Mouse (Mus musculus): ENCODE results near the gene Ebf4. TPM values are rescaled to one million over a fixed set of nuclear protein-coding genes. Genes with fewer than 3 reads are reported as not detected.

The Ebf4 gene
- 1 to 10 TPM; 2.1 to 2.7 TPM for total RNA-seq (2021)
- long read RNA-seq, experiment 1, partial matches to known transcripts: 0 of 4 reads
- long read RNA-seq, experiment 1, other reads (novel, unspliced or antisense): 1 of 4 reads
- long read RNA-seq, experiment 2, partial matches to known transcripts: 0 of 1 reads
- long read RNA-seq, experiment 2, other reads (novel, unspliced or antisense): 1 of 1 reads

DNA sequence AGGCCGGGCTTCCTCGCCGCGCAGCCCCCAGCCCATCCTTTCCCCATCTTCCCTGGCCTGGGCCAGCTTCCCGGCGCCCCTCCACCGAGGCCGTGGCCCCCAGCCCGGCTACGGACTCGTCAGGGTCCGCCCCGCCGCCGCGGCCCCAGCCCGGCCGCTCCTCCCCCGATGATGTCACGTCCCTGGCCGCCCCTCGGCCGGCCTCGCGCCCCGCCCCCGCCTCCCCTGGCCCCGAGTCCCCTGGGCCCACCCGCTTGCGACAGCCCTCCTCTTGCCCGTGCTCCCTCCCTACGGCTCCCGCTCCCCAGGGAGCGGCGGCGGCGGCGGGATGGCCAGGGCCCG, at the start of gene Ebf4:
Ebf4 (plus strand) TSS at position 234 of the 342 bp plus-strand sequence.
- peak in 1 of 2 experiments; percentile 53 for DNase-seq (ENCODE audit: low spot score in 2 of 2)

- DNase-seq (ENCODE audit: low spot score in 2 of 2): no peak
Observed at GRCm38 (mm10) chr2:130246912-130247311, 48.1 kb upstream of the Ebf4 start.

DNA sequence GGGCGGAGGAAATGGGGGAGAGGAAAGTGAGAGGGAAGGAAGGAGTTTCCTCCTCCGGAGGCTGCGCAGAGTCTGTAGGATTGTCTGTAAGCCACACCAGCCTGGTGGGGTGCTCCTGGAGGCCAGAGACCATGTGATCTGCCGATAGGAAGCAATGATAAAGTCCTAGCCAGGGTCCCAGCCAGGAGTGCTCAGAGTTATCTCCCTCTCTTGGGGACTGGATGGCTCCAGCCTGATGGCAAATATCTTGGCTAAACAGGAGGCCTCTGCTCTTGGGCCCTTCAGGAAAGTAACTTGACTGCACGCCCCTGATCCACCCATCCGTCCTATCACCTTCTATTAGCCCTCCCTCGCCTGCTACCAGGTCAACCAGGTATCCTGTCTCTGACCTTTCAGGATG, 46.7 kb upstream of the Ebf4 start:
- no peak for DNase-seq (ENCODE audit: low spot score in 2 of 2)

GRCm38 (mm10) chr2:130256762-130257161, 38.2 kb upstream of the Ebf4 start:
- DNase-seq (ENCODE audit: low spot score in 2 of 2): no peak

DNA sequence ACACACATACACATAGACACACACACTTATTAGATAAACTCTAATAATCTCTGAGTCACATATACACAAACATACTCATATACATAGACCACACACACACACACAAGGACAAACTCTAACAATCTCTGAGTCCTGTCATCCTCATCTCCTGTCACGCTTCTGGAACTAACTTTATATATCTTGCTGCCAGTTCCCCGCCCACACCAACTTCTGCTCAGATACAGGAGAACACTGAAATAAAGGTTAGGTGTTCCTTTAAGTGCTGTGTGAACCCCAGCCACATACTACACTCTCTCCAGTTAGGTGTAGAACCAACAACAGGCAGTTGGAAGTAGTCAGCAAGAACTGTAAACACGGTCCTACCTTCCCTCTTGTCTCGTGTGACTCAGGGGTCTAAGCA, 34.1 kb upstream of the Ebf4 start:
- DNase-seq (ENCODE audit: low spot score in 2 of 2): no peak

DNA sequence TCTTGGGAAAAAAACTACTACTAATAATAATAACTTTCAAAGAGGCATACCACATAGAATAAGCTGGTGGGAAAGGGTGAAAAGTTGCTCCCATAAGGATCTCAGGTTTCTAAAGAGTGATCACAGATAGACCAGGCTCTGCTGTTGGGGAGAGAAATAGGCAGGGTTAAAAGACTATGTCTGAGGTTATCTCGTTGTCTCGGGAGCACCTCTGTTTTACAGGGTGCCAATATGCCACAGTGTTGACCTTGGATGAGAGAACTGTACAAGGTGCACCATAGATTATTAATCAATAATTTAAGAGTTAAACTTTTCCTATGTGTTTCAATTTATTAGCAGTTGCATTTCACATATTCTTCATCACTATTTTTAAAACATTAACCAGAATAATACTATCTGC, 33.1 kb upstream of the Ebf4 start:
- DNase-seq (ENCODE audit: low spot score in 2 of 2): no peak

GRCm38 (mm10) chr2:130262398-130262797, 32.6 kb upstream of the Ebf4 start:
- DNase-seq (ENCODE audit: low spot score in 2 of 2): no peak

- DNase-seq (ENCODE audit: low spot score in 2 of 2): no peak
Observed at GRCm38 (mm10) chr2:130265520-130265919, 29.4 kb upstream of the Ebf4 start.

DNA sequence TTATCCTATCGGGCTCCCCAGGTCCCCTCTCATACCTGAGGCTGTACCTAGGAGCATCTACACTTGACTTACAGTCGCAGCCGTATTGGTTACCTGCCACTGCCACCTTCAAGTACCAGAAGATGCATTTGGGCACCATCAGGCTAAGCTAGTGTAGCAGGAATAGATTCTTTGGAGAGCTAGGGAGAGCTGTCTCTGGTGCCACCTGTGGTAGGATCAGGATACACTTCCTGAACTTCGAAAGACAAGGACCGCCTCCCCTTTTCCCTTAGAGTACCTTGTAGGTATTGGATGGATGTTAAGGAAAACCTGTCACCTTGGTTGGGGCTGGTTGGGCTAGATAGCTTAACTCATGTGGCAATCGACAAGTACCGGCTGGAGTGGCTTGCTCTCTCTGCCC, 26.9 kb upstream of the Ebf4 start:
- DNase-seq (ENCODE audit: low spot score in 2 of 2): no peak

DNA sequence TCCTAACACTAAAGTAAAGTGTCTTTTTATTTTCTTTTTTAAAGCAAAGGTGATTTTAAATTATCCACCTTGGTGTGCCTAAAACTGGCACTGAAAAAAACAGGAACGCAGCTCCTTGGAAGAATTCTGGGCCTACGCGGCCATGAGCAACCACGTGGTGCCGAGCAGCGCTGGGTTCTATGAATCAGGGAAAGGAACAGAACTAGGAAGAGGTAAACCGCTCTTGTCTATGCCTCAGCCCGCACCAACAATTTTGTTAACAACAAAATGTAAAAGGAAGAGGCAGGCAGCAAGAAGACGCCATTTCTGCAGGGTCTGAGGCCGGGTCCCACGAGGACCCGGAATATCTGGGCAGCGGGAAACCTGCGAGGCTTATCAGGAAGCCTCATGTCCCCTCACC, 21.2 kb upstream of the Ebf4 start:
- no peak for DNase-seq (ENCODE audit: low spot score in 2 of 2)

- peak; percentile 98 for DNase-seq (ENCODE audit: low spot score in 2 of 2)
Observed at GRCm38 (mm10) chr2:130274149-130274861, 20.7 kb upstream of the Ebf4 start, which contains the start of gene Nop56. Nop56 (plus strand) TSS chr2:130274430.

DNA sequence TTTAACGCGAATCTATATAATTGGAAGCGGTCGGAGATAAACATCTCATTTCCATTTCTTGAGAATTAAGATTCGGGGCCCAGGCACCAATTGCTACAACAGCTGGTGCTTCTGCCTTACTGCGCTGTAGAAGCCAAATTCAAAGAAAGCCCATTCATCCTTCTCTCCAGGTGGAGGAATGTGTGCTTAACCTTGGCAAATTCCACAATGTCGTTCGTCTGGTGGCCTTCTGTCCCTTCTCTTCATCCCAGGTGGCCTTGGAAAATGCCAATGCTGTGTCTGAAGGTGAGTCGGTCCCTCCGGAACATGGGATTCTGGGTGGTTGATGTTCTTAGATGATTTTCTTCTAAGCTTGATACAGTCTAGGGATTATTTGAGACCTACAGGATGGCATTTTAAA, 20.1 kb upstream of the Ebf4 start:
- DNase-seq (ENCODE audit: low spot score in 2 of 2): no peak

GRCm38 (mm10) chr2:130275649-130276048, 19.3 kb upstream of the Ebf4 start:
- DNase-seq (ENCODE audit: low spot score in 2 of 2): peak; percentile 31 to 52

GRCm38 (mm10) chr2:130279600-130280091, 15.3 kb upstream of the Ebf4 start:
- no peak for DNase-seq (ENCODE audit: low spot score in 2 of 2)

GRCm38 (mm10) chr2:130280224-130280623, 14.7 kb upstream of the Ebf4 start:
- DNase-seq (ENCODE audit: low spot score in 2 of 2): no peak

DNA sequence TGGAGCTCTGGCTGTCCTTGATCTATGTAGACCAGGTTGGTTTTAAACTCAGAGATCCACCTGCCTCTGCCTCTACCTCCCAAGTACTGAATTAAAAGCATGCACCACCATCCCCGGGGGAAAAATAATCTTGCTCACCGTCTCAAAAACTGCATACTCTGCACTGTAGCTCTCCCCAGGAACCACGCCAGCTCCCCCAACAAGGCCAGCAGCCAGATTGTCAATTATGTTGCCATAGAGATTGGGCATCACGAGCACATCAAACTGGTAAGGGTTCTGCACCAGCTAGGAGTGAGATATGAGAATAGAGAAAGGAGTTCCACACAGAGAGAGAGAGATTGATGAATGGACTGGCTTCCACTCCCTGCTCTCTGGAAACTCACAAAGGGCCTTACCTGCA, 14.2 kb upstream of the Ebf4 start:
- DNase-seq (ENCODE audit: low spot score in 2 of 2): no peak

- DNase-seq (ENCODE audit: low spot score in 2 of 2): peak; percentile 81 to 90
Observed at GRCm38 (mm10) chr2:130283854-130284654, 10.9 kb upstream of the Ebf4 start, which contains the start of gene Idh3b. Idh3b (minus strand) TSS chr2:130284547.

DNA sequence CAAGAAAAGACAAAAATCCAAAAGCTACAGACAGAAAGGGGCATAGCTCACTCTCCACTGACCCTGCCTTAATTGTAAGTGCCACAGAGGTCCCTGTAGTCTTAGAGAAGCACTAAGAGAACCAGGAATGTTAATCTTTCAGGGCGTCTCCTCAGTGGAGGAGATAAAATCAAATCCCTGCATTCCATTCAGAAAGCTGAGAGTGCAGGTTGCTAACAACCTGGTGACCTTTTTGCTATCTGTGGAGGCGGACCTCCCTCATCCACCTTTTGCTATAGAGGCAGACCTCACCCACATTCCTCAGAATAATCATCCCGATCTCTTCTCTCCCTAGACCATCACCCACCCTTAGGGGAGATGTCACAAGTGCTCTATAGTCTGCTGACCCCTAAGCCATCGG, 5.9 kb upstream of the Ebf4 start:
- no peak for DNase-seq (ENCODE audit: low spot score in 2 of 2)

GRCm38 (mm10) chr2:130291434-130291833, 3.5 kb upstream of the Ebf4 start:
- DNase-seq (ENCODE audit: low spot score in 2 of 2): peak in 1 of 2 experiments; percentile 64

DNA sequence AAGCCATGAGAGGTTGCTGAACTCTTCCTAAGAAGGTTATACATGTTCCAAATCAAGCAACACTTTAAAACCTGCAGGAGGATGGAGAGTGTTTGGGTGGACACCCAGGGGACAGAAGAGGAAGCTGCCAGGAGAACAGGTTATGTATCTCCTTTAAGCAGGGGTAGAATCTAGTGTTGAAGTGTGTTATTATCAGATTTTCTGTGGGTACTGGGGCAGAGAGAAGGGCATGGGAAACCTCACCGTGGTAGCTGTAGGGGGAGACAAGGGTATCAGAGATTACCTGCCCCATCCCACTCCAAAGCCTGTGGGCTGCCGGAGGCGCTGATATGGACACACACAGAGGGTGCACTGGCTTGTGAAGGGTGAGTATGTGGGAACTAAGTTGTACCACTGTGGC, 2.0 kb upstream of the Ebf4 start:
- DNase-seq (ENCODE audit: low spot score in 2 of 2): no peak

DNA sequence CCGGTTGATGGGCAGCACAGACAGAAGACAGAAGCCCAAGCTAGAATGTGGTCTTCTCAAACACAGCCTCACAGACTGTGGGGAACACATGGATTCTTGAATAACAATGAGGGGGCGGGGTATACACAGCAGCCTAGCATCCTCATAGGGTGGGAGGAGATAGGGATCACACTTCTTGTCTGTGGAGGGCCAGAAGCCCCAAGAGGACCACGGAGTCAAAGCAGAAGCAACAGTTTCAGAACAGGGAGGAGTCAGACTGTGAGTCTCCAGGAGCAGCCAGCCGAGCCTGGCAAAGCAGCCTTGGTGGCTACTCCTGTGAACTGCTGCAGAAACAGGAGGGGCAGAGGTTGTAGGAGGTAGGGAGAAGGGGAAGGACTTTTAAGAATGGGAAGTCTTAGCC, 1.5 kb upstream of the Ebf4 start:
- DNase-seq (ENCODE audit: low spot score in 2 of 2): no peak
